Mouse (Mus musculus) adrenal gland, postnatal 4 days (tissue): ENCODE results near the gene Serpinb6c. TPM values are rescaled to one million over a fixed set of nuclear protein-coding genes. Genes with fewer than 3 reads are reported as not detected.
"Not testable (repeated sequence)": the region's sequence is repeated elsewhere in the genome, so short reads cannot be mapped to it uniquely, and the experiment has no call there.

Experiments
- DNase-seq, 2 experiments: peaks; one replicate each; pipeline ENCODE4 v3.0.0; 2021 to 2022; ENCODE audit warnings: low spot score in 2 of 2, mixed read lengths in 2 of 2
- long read RNA-seq, 2 experiments: library from polyadenylated mRNA; stranded (forward); transcript quantifications; one replicate each; pipeline ENCODE4 v2.0.0; 2021
- total RNA-seq, 2 experiments: library from RNA; stranded (reverse); gene quantifications; 2 replicates each; pipeline ENCODE4 v1.2.3; 2021

Serpinb6c gene
- total RNA-seq: under 1 TPM; 0.31 TPM
- long read RNA-seq, experiment 1: 0 reads
- long read RNA-seq, experiment 2: 0 reads

DNA sequence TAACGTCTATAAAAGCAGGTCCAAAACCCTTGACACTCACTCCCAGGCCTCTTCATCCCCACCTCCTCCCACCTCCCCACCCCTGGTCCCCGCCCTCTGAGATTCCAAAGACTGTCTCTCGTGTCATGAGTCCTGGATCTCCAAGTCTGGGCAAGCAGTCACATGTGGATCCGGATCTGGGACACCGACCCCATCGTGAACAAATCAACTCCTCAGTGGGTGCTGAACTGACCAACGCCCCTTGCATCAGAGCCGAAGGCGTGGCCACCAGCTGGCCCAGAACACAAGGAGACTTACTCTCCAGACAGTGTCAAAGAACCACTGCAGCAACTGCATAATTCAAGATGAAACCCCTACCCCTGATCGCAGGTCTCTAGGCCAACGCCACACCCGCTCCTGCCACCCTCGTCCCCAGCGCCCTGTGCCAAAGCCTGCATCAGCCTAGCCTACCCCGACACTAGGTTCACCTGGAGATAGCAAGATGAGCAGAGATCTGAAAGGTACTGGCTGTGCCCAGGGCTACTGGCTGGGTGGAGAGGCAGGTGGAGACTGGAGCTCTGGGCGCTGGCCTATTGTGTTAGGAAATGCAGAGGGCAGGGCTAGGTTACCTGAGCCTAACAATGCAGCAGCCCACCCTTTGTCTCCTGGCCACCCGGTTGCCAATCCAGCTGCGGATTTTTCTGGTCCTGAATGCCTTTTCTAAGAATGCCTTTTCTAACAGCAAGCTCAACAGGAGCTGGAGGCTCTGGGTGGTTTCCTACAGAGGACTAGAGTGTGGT, at the start of gene Serpinb6c:
TSS of gene Serpinb6c (minus strand) at position 533 of the 779 bp plus-strand sequence.
- DNase-seq: no peak

DNA sequence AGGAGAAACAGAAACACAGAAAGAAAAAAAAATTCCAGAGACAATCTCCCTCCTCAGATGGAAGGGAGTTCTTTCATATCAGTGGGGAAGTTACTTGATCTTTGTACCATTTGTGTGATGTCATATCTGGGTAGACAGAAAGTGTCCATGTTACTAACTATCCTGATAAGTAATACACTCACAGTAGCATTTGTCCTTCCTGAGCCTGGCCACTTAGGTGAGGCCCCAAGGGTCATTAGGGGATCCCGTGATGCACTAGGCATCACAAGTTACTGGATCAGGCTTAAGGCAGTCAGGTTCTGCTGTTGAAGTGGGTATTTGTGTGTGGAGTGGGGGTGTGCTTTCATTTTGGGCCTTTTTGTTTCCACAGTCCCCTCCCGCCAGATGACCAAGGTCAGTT, 47.4 kb upstream of the Serpinb6c start:
- DNase-seq: no peak

DNA sequence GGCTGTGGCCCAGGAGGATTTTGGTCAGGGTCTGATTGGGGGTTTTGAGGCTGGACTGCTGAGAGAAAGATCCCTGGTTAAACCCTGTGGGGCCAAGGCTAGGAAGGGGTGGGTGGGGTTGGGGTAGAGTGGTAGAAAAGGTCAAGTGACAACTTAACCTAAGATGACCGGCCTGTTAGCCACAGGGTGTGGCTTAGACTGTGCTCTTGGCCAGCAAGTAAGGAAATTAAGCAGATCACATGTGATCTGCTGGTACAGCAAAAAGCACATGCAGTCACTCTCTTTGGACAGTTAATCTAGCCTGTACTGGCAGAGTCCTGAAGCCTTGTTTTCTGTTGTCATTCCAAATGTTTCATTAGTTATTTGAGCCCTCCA, 46.6 kb upstream of the Serpinb6c start:
- no peak for DNase-seq

DNA sequence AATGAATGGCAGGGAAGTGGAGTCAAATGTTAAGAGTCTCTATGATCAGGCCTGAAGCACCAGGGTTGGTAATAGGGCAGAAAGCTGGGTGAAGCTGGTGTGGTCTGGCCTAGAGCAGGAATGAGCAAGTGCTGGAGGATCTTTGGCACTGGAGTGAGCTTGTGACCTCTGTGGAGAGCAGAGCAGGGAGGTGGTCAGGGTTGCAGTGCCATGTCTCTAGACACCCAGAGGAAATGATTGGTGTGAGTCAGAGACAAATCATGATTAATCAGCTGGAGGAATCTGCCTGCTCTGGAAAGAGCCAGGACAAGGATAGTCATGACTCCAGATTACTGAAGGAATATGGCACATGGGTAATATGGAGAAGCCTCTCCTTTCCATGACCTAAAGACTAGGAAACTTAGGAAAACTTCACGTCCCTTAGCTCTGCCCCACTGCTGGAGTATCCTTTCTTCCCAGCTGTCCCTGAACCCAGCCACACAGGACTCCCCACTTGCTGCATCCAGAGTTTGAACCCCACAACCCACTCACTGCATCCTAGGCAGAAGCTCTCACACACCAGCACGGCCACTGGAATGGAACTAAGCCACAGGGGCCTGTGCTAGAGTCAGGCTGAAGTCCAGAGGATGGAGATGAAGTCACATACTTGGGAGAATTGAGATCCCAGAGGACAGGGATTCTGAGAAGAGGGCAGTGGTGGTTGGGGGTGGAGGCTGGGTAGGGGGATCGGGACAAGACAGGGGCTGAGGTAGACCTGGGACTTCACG, 46.0 kb upstream of the Serpinb6c start:
- no peak for DNase-seq

DNA sequence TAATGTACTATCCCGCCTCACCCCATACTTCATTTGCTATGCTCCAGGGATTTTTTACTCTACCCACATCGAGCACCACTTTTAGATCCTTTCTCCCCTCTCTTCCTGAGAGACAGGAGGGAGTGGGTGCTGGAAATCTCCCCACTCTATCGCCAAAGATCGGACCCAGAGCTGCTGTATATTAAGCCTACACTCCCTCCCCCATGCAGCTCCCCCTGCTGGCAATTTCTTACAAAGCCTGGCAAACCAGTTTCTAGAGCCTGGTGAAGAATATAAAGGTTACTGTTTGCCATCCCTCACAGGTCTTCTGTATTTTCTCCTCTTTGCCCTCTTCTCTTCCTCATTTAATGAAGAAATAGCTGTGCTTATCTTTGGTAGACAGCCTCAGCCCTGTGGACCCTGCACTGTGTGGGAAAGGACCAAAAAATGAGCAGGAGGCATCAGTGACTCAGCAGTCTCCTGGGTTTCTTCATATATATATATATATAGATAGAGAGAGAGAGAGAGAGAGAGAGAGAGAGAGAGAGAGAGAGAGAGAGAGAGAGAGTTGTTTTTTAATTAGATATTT, 36.8 kb upstream of the Serpinb6c start:
- DNase-seq: no peak

DNA sequence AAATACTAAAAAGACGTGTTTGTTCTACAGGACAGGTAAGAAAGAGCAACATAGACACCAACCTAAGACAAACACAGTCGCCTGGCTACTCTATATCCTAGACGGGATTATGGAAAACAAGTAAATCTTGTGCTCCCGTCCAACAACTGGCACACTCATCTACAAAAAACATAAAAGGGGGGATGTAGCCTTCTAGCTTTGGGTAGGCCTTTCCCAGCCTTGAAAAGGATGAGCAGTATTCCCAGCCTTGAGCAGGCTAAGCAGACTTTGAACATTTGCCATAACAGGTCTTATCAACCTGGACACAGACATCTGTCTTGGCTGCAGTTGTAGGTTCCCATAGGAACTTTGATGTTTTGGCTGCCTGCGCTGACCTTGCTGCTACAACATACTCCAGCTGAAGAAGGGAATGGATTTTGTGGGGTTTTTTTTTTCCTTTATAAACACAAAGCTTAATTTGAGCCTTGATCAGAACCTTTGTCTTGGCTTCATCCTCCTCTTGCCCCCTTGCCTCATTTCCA, 35.8 kb upstream of the Serpinb6c start:
- no peak for DNase-seq

DNA sequence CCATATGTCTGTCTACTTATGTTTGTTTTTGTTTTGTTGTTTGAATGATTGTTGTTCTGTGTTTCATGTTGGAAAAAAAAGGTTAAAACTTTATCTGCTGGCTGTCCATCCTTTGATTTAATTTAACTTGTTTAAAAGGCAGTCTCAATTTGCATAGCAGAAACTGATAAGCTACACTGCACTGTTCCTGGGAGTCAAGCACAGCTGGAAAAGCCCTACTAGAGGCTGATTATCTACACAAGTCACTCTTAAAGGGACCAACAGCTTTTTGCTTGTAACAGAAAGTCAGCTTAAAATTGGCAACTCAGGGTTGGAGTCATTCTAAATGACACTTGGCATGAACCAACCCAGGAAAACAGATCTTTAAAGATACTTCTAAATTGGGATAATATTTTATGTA, 32.1 kb upstream of the Serpinb6c start:
- not testable (repeated sequence) for DNase-seq

DNA sequence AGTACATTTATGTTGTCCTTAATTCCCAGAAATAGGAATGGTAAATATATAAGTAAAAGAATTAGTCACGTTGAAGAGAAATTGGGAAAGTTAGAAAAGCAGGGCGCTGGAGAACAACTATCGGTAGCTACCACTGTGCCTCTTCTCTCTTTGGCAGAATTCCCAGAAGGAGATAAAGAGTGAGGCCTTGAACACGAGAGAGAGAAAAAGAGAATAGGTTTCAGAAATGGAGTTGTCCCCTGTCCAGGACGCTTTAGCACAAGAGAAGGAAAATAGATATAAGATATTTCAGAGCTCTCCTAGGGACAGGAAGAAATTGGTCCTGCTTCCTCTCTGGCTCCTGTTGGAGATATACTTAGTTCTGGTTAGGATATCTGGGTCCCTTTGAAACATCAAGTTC, 31.6 kb upstream of the Serpinb6c start:
- DNase-seq: no peak

DNA sequence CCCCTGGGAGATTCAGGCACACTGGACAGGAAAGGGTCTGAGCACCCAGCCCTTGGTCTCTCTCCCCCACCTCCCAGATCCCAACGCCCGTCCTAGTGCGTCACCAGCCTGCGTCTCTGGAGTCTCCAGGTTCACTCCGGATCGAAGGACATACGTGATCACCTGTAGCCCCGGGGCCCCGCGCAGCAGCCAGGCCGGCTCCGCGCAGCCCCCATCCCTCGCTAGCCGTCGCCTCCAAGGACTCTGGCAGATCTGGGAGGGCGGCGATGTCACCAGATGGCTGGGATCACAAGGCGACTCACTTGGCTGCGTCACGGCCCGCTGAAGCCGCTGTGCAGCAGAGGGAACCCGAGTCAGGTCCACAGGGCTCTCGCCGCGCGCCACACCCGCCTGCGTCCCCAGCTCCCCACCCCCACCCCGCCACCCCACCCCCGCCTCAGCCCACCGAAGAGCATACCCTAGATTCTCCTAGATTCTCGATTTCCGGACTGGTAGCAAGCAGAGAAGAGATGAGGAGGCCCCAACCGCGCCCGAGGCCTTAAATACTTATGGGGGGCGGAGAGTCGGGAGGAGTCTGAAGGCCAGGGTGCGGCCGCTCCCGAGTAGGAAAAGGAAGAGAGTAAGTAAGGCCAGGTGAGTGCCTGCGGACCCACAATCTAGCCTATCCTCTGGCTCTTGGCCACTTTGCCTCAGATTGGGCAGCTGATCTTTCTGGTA, 30.1 kb upstream of the Serpinb6c start:
- DNase-seq: peak; percentile 18 to 36

DNA sequence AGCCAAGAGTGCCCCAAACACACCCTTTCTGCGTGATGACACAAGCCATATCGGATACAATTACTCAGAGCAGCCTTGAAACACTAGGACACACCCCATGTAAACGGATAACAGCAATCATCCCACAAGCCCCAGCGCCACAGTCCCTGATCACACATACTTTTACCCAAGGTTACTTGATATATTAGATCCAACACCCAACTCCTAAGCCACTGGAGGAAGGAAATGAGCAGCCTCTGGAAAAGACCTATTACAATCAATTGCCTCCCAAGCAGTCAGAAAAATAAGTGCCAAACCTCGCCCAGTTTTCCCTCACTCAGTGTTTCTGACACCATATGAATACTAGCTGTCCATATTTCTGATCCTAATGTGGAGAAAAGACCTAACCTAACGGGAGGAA, 29.2 kb upstream of the Serpinb6c start:
- no peak for DNase-seq

DNA sequence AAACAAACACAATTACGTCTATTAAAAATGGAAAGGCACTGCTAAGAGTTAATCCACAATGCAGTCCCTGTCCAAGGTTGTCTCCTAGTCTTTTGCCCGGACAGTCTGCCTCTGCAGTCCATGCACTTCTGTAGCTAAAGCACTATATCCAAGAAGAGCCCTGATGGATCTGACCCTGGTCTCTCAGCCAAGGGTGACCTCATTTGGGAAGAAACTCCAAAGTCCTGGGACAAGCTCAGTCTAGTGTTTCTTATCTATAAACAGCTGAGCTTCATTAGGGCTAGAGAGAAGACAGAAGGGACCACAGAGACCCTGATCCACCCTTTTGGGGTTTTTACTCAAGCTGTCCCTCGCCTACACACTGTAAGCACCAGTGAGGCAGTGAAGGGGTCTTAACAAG, 25.4 kb upstream of the Serpinb6c start:
- no peak for DNase-seq

DNA sequence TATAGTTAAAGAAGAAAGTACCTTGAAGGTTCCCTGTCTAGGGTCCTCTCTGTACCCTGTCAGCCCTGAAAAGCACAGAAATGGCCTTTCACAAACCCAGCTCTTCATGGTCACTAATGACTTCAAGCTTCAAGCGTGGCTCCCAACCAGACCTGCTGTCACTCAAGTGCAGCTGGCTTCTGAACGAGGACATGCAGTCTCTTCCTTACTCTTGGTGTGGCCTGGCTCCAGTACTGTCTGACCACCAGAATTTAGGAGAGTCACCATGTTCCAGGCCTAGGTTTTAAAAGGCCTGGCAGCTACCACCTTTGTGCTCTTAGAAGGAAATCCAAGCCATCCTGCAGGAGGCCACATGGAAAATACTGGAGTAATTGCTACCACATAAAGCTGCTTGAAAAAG, 24.8 kb upstream of the Serpinb6c start:
- no peak for DNase-seq

DNA sequence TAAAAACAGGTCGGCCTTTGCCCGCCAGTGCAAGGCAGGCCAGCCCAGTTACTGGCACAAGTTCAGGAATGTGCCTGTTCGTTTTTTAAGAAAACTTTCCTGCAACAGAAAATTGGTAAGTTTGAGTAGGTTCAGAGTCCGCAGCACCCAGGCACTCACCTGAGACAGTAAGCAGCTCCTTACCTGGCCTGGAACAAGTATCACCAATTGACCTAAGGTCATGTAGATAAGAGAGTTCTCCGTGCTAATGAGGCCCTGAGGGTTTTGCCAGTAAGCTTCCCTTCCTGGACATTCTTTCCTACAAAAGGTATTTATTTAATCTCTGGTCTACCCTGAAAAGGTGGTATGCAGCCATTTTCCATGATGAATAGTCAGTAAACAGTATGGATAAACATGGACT, 16.2 kb upstream of the Serpinb6c start:
- DNase-seq: no peak

DNA sequence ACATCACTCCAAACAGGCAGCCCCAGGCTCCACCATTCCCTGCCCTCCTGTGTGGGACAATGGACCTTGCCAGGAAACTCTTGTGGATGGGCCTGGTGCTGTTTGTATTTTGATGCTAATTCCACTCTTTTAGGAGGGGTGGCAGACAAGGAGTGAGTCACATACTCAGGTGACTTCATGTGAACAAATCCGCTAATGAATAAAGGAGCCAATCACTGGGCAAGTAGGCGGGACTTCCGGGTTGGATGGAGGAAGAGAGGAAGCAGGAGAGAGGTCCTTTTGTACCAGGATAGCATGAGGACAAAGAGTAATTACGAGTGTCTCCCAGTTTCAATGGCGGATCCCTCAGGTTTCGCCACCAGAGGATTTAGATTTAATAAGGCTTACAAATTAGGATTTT, 15.5 kb upstream of the Serpinb6c start:
- DNase-seq: no peak

DNA sequence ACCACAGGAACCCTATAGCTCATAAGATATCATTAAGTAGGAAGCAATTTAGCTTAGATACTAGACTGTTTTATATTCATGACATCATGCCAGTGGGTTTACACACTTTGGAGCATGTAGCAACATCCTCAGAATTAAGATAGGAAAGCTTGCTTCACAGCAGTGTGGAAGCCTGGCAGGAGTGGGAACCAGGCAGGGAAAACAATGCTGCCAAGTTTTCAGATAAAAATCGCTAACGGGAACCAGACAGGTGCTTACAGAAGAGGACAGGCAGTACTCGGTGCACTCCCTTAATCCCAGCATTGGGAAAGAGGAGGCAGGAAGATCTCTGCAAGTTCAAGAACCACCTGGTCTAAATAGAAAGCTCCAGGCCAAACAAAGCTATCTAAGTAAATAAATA, 1.3 kb upstream of the Serpinb6c start:
- DNase-seq: no peak

DNA sequence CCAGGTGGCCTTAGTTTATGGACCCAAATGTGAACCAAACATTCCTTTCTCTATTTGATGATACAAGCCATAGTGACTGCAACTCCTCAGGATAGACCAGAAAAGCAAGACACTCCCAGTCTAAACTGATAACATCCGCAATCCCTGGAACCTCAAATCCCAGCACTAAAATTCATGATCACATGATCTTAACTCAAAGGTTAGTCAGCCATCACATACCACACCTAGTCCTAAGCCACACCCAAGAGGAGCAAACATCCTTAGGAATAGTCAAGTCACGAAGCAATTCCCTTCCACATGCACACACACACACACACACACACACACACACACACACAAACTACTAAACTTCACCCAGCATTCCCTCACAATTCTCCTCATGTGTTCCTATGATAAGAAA, 2.2 kb downstream of the Serpinb6c start:
- no peak for DNase-seq

DNA sequence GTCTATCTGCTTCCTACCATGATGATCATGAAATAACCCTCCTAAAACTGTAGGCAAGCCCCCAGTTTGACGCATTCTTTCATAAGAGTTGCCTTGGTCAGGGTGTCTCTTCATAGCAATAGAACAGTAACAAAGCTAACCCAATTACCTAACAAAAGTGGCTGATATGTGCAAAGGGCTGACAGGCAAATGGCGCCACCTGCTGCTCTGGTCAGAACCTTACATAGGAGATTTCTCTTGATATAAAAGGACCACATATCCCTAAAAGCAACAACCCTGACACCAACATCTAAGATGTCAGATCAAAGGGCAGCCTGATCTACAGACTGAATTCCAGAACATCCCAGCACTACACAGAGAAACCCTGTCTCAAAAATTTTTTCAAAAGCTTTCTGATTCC, 11.3 kb downstream of the Serpinb6c start:
- no peak for DNase-seq

DNA sequence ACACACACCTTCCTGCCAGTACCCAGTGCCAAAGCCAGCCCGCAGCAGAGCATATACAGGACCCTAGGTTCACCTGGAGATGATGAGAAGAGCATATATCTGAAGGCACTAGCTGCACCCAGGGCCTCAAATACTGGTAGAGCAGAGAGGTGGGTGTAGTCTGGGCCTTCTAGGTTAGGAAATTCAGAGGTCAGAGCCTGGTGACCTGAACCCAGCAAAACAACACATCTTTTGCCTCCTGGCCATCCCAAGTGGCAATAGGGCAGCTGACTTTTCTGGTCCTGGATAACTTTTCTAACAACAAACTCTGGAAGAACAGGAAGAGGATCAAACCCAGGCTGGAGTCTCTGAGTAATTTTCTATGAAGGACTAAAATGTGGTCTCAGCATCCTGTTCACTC, 62.2 kb downstream of the Serpinb6c start, which contains the start of gene Serpinb6e:
TSS of gene Serpinb6e (minus strand) at position 101 of the 400 bp plus-strand sequence.
- no peak for DNase-seq

DNA sequence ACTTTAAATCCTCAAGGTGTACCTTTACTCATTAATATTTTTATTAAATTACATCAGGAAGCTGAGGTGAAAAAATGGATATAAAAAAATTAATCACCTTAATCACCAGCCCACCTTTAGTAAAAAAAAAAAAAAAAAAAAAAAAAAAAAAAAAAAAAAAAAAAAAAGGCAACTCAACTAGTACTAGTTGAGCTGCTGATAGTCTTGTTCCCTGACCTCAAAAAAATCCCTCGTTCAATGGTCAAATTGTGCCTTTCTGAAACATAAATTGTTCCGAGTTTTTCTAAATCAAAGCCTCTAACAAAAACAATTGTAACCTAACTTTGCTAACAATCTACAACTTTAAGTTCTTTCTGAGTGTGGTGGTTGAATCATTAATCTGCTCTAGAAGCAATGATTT, 74.8 kb downstream of the Serpinb6c start:
- no peak for DNase-seq
